Mouse (Mus musculus) monocyte, adult 2 months (primary cell): ENCODE results near the gene Vhl.
A peak's percentile ranks its signal among the peaks of the same experiment; 100 is the strongest.
"Not testable (repeated sequence)": the region's sequence is repeated elsewhere in the genome, so short reads cannot be mapped to it uniquely, and the experiment has no call there.

ENCODE experiments used
- DNase-seq, 2 experiments: peaks; one replicate each; pipeline ENCODE4 v3.0.0; 2022; ENCODE audit warnings: low spot score in 2 of 2, low read depth in 1 of 2

The Vhl gene

GRCm38 (mm10) chr6:113660492-113661352 is 37.0 kb downstream of the Vhl start:
- DNase-seq: peak in 1 of 2 experiments; percentile 57

- DNase-seq: peak in 1 of 2 experiments; percentile 72
Measured at GRCm38 (mm10) chr6:113661353-113662241, 37.8 kb downstream of the Vhl start.

GRCm38 (mm10) chr6:113662964-113663700 is 39.4 kb downstream of the Vhl start:
- DNase-seq: no peak

DNA sequence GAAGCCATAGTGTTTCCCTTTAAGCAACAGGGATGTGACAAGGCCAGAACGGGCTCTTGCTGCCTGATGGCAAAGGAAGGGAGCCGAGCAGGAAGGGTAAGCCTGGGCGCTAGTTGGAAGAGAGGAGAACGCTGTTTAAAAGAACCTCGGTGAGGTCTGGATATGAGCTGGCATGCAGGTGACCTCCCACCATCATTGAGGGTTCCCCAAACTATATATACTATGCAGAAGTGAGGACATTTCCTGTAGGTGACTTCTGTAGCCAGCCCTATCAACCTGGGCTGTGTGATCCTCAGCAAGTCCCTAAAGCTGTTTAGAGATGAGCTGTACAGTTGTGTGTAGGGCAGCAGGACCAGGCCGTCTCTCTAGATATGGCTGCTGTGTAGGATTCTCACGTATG is 40.5 kb downstream of the Vhl start:
- DNase-seq: no peak

DNA sequence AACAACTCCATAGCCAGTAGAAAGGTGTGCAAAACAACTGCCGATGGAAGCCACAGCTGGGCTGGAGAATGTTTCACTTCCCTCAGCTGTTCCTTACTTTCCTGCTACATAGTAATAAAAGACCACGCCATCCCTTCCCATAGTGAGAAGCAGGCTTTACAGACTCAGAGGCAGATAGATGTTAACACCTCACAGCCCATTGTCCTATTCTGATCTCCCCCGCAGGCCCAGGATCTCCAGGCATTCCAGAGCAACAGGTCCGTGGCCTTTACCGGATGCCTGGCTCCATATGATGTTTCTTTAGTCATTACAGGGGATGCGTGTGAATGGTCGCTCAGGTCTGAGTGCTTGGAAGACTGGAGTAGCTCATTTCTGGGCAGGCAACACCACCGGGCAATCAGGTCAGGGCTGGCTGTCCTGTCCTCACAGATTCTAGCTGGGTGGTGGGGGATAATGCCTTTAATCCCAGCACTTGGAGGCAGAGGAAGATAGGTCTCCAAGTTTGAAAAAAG is 43.9 kb downstream of the Vhl start:
- DNase-seq: no peak

DNA sequence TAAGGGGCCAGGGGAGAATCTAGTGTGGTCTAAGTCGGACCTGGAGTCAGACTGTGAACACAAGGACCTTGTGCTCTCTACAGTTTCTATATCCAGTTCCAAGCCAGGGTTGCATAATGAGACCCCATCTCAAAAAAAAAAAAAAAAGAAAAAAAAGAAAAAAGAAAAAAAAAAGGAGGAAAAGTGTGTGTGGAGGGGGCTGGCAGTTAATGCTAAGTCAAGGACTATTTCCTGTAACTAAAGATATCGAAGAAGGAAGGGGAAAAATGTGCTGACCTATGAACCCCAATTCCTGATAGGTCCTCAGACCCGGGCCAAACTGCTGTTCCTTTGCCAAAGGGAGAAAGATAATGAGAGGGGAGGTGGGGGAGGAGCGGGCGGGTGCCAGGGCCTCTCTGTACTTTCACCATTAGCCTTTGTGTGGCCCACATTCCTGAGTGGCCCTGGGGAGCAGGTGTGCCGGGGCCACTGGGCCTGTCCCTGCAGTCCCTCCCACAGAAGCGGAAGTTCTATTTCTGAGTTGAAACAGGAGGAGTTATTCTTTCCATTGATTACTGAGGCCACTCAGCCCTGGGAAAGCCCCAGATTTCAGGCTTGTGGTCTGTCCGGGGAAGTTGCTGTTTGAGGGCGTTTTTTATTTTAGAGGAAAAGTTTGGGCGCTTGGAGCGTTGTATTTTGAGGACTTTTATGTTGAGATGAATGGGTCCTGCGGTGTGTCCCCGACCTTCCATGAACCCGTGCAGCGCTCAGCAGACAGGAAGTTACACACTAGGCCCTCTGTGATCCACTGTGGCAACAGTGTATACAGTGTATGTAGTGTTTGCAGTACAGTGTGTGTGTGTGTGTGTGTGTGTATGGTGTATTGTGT is 44.8 kb downstream of the Vhl start:
- DNase-seq: peak; percentile 71 to 79

- no peak for DNase-seq
Measured at GRCm38 (mm10) chr6:113669821-113670220, 46.1 kb downstream of the Vhl start.

- not testable (repeated sequence) for DNase-seq
Measured at GRCm38 (mm10) chr6:113672029-113672428, 48.3 kb downstream of the Vhl start.

- no peak for DNase-seq
Measured at GRCm38 (mm10) chr6:113672989-113673388, 49.2 kb downstream of the Vhl start.

GRCm38 (mm10) chr6:113675234-113675633 is 51.5 kb downstream of the Vhl start:
- DNase-seq: no peak

GRCm38 (mm10) chr6:113675991-113676390 is 52.2 kb downstream of the Vhl start:
- DNase-seq: no peak

DNA sequence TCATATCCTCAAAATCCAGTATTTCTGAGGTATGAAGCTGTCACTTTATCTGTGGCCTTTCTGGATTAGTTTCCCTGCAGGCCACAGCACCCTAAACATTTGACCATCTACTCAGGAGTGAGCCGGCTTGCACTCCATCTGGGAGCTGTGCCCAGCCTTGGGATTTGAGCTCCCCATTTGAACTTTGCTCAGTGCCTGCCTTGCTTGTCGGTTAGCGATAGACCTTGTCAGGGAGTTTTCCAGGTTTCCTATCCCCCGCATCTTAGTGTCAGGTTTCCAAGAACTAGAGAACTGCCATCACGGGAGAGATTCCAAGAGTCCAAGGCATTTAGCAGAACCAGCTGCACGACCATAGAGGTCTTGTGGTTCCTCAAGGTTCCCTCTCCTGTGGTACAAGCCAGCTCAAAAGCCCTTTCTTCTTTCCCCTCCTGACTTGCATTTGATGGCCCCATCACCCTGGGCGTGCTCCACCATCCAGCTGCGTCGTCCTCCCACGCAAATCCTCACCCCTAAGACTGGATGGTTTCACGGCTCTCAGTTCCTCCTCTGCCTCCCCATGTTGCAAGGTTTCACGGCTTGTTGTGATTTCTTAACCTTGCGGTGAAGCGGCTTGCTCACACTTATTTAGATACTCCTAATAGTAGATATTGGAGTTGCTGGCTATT is 53.4 kb downstream of the Vhl start:
- peak; percentile 85 to 89 for DNase-seq

DNA sequence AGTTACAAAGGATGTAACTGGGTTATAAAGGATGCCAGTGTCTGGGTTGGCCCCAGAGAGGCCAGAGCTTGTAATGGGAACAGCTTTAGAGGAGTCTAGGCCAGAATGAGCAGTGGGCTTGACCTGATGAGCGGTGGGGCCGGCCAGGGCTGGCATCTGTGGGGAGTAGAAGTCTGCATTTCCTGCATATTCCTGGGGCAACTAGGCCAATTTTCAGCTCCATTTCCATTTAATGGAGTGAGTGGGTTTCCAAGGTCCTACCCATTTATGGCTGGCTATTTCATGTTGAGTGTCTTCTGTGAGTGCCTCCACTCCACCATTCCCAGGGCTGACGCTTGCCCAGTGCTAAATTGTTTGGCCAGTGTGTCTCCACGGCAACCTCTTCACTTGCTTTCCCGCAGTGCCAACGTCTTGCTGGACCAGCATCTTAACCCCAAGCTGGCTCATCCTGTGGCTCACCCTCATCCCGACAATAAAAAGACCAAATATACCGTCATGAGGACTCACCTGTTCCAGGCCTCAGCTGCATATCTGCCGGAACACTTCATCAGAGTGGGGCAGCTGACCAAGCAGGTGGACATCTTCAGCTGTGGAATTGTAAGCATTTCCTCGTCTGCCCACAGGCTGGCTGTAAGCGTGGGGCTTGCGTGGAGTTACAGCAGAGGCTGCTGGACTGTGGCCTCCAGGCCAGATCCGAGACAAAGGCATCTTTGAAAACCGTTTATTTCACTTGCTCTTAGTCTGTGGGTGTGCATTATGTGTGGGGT is 54.7 kb downstream of the Vhl start:
- no peak for DNase-seq

- DNase-seq: peak in 1 of 2 experiments; percentile 36
Measured at GRCm38 (mm10) chr6:113679993-113680566, 56.3 kb downstream of the Vhl start.
